In genomic region chr15:12586154-12586553, GRCm38 (mm10) we compare ENCODE assay signal across 8 mouse cellular contexts.
A peak's percentile ranks its signal among the peaks of the same experiment; 100 is the strongest.
DNase-seq lines count a peak whose midpoint lies in the region; ATAC-seq and TF ChIP-seq lines count a peak whose summit lies in the region.

No protein-coding gene starts in this region.

- no peak overlapping the region for H3K9ac ChIP-seq in heart, embryonic 12.5 days
- H3K9ac ChIP-seq in kidney, embryonic 15.5 days, result no peak overlapping the region
- H3K9ac ChIP-seq in limb, embryonic 15.5 days, result no peak overlapping the region
- H3K9ac ChIP-seq in stomach, embryonic 16.5 days (ENCODE audit: low read length), result no peak overlapping the region

- no peak overlapping the region for H3K4me2 ChIP-seq in heart, embryonic 12.5 days
- H3K4me2 ChIP-seq in kidney, embryonic 15.5 days, result no peak overlapping the region
- H3K4me2 ChIP-seq in limb, embryonic 15.5 days, result no peak overlapping the region
- no peak overlapping the region for H3K4me2 ChIP-seq in stomach, embryonic 16.5 days (ENCODE audit: low read depth, low read length)

- no peaks in the 10 kb centered on the region; the same call in 1 of the 2 replicates for H3K27me3 ChIP-seq in heart, embryonic 12.5 days (replicated peaks)
- H3K27me3 ChIP-seq in kidney, embryonic 15.5 days, result no peaks in the 10 kb centered on the region
- H3K27me3 ChIP-seq in limb, embryonic 15.5 days, result 0 out of 2 replicates have a peak, but pooled peaks cover 4% of the 10 kb centered on the region
- no peaks in the 10 kb centered on the region for H3K27me3 ChIP-seq in stomach, embryonic 16.5 days (ENCODE audit: control insufficient read depth, insufficient read depth, low read length)

- H3K4me3 ChIP-seq in embryonic fibroblast, embryonic 13.5 days (ENCODE audit: insufficient read depth, low read length), result no peak overlapping the region
- H3K4me3 ChIP-seq in heart, embryonic 12.5 days, result no peak overlapping the region
- H3K4me3 ChIP-seq in kidney, embryonic 15.5 days (replicated peaks), result no peak overlapping the region
- no peak overlapping the region for H3K4me3 ChIP-seq in limb, embryonic 15.5 days
- no peak overlapping the region for H3K4me3 ChIP-seq in stomach, embryonic 16.5 days (replicated peaks; ENCODE audit: low read length)

- TF ChIP-seq POLR2A in embryonic fibroblast, embryonic 13.5 days (IDR thresholded peaks at IDR 0.05; ENCODE audit: low read depth, low read length), result no peak

- H3K27ac ChIP-seq in embryonic fibroblast, embryonic 13.5 days (ENCODE audit: insufficient read depth, low read length), result no peak overlapping the region
- no peak overlapping the region for H3K27ac ChIP-seq in heart, embryonic 12.5 days (ENCODE audit: poor library complexity, severe bottlenecking)
- H3K27ac ChIP-seq in kidney, embryonic 15.5 days, result no peak overlapping the region
- H3K27ac ChIP-seq in limb, embryonic 15.5 days, result no peak overlapping the region
- H3K27ac ChIP-seq in stomach, embryonic 16.5 days (ENCODE audit: low read length), result no peak overlapping the region

- WGBS in heart, embryonic 12.5 days, result 3% methylated on average over 5 of the region's 5 CpGs
- under 1% methylated on average over 5 of the region's 5 CpGs for WGBS in kidney, embryonic 15.5 days
- WGBS in limb, embryonic 15.5 days, result 6% methylated on average over 5 of the region's 5 CpGs
- WGBS in stomach, embryonic 16.5 days, result 5% methylated on average over 5 of the region's 5 CpGs

- DNase-seq in brain, adult 2 months (ENCODE audit: low read depth, low spot score), result peak; percentile 91
- peak; percentile 16 to 43 for DNase-seq in natural killer cell, adult 2 months (ENCODE audit: low spot score in 2 of 2)

- H3K36me3 ChIP-seq in heart, embryonic 12.5 days, result no peaks in the 10 kb centered on the region
- no peaks in the 10 kb centered on the region for H3K36me3 ChIP-seq in kidney, embryonic 15.5 days
- no peaks in the 10 kb centered on the region for H3K36me3 ChIP-seq in limb, embryonic 15.5 days
- H3K36me3 ChIP-seq in stomach, embryonic 16.5 days (ENCODE audit: control insufficient read depth, insufficient read depth, low read length), result no peaks in the 10 kb centered on the region

- peak; percentile 73 for TF ChIP-seq CTCF in embryonic fibroblast, embryonic 13.5 days (IDR thresholded peaks at IDR 0.05; ENCODE audit: borderline replicate concordance, insufficient read depth, low read length)

- no peaks in the 10 kb centered on the region for H3K4me1 ChIP-seq in embryonic fibroblast, embryonic 13.5 days (ENCODE audit: control insufficient read depth, insufficient read depth, low read length)
- peaks cover 7% of the 10 kb centered on the region for H3K4me1 ChIP-seq in heart, embryonic 12.5 days (replicated peaks)
- 0 out of 2 replicates have a peak, but pooled peaks cover 2% of the 10 kb centered on the region for H3K4me1 ChIP-seq in kidney, embryonic 15.5 days
- peaks cover 7% of the 10 kb centered on the region; the same call in 1 of the 2 replicates for H3K4me1 ChIP-seq in limb, embryonic 15.5 days
- H3K4me1 ChIP-seq in stomach, embryonic 16.5 days (ENCODE audit: control insufficient read depth, insufficient read depth, low read length), result no peaks in the 10 kb centered on the region

- no peaks in the 10 kb centered on the region for H3K9me3 ChIP-seq in heart, embryonic 12.5 days (replicated peaks)
- no peaks in the 10 kb centered on the region for H3K9me3 ChIP-seq in kidney, embryonic 15.5 days (replicated peaks)
- H3K9me3 ChIP-seq in limb, embryonic 15.5 days, result no peaks in the 10 kb centered on the region
- no peaks in the 10 kb centered on the region for H3K9me3 ChIP-seq in stomach, embryonic 16.5 days (replicated peaks; ENCODE audit: control insufficient read depth, low read length)

- ATAC-seq in CD4-positive, CD25-positive, alpha-beta regulatory T cell, adult 4 months, result peak; percentile 68
- ATAC-seq in heart, embryonic 12.5 days (ENCODE audit: insufficient number of reproducible peaks, low FRiP score), result peak; percentile 63; the same call in 1 of the 2 replicates
- peak; percentile 90 for ATAC-seq in kidney, embryonic 15.5 days (replicated peaks; ENCODE audit: low FRiP score)
- peak; percentile 76; the same call in 1 of the 2 replicates for ATAC-seq in limb, embryonic 15.5 days (ENCODE audit: insufficient number of reproducible peaks, low FRiP score, low TSS enrichment, low read depth)
- ATAC-seq in stomach, embryonic 16.5 days (ENCODE audit: insufficient read depth, low FRiP score), result peak; percentile 86
